Mouse (Mus musculus): ENCODE measurements around the gene Epc2. TPM values are rescaled to one million over a fixed set of nuclear protein-coding genes. Genes with fewer than 3 reads are reported as not detected.
"Not testable (repeated sequence)": the region's sequence is repeated elsewhere in the genome, so short reads cannot be mapped to it uniquely, and the experiment has no call there.

The Epc2 gene
- total RNA-seq, 2 experiments from 2014 or later, result 43.0 to 46.9 TPM

GRCm38 (mm10) chr2:49465672-49466222 is 14.5 kb downstream of the Epc2 start:
- DNase-seq (ENCODE audit: low spot score in 2 of 2), result no peak
- intact Hi-C loops (cut with DNase I), result no loop called here

- intact Hi-C loops (cut with DNase I), result no loop called here
- no peak for DNase-seq (ENCODE audit: low spot score in 2 of 2)
Observed at GRCm38 (mm10) chr2:49467038-49467437, 15.8 kb downstream of the Epc2 start.

GRCm38 (mm10) chr2:49471188-49471587 is 19.9 kb downstream of the Epc2 start:
- intact Hi-C loops (cut with DNase I), result no loop called here
- no peak for DNase-seq (ENCODE audit: low spot score in 2 of 2)

- no peak for DNase-seq (ENCODE audit: low spot score in 2 of 2)
- intact Hi-C loops (cut with DNase I), result no loop called here
Observed at GRCm38 (mm10) chr2:49471641-49472355, 20.5 kb downstream of the Epc2 start.

- intact Hi-C loops (cut with DNase I), result no loop called here
- no peak for DNase-seq (ENCODE audit: low spot score in 2 of 2)
Observed at GRCm38 (mm10) chr2:49472443-49472842, 21.2 kb downstream of the Epc2 start.

GRCm38 (mm10) chr2:49482146-49482545 is 30.9 kb downstream of the Epc2 start:
- intact Hi-C loops (cut with DNase I), result no loop called here

GRCm38 (mm10) chr2:49483382-49483781 is 32.1 kb downstream of the Epc2 start:
- intact Hi-C loops (cut with DNase I), result no loop called here
- no peak for DNase-seq (ENCODE audit: low spot score in 2 of 2)

More at GRCm38 (mm10) chr2:49482146-49482545, 30.9 kb downstream of the Epc2 start:
- no peak for DNase-seq (ENCODE audit: low spot score in 2 of 2)

GRCm38 (mm10) chr2:49501435-49501834 is 50.1 kb downstream of the Epc2 start:
- intact Hi-C loops (cut with DNase I), result no loop called here
- DNase-seq (ENCODE audit: low spot score in 2 of 2), result no peak

GRCm38 (mm10) chr2:49503596-49503995 is 52.3 kb downstream of the Epc2 start:
- intact Hi-C loops (cut with DNase I), result no loop called here
- no peak for DNase-seq (ENCODE audit: low spot score in 2 of 2)

GRCm38 (mm10) chr2:49505151-49505550 is 53.9 kb downstream of the Epc2 start:
- intact Hi-C loops (cut with DNase I); DNase-seq (ENCODE audit: low spot score in 2 of 2): not testable (repeated sequence)

- intact Hi-C loops (cut with DNase I), result no loop called here
- no peak for DNase-seq (ENCODE audit: low spot score in 2 of 2)
Observed at GRCm38 (mm10) chr2:49510832-49511231, 59.5 kb downstream of the Epc2 start.

- intact Hi-C loops (cut with DNase I), result no loop called here
- no peak for DNase-seq (ENCODE audit: low spot score in 2 of 2)
Observed at GRCm38 (mm10) chr2:49516011-49516410, 64.7 kb downstream of the Epc2 start.

GRCm38 (mm10) chr2:49520409-49520808 is 69.1 kb downstream of the Epc2 start:
- intact Hi-C loops (cut with DNase I), result no loop called here
- no peak for DNase-seq (ENCODE audit: low spot score in 2 of 2)

GRCm38 (mm10) chr2:49520989-49521388 is 69.7 kb downstream of the Epc2 start:
- intact Hi-C loops (cut with DNase I), result no loop called here

GRCm38 (mm10) chr2:49521564-49521963 is 70.3 kb downstream of the Epc2 start:
- intact Hi-C loops (cut with DNase I), result no loop called here

More at GRCm38 (mm10) chr2:49520989-49521388, 69.7 kb downstream of the Epc2 start:
- DNase-seq (ENCODE audit: low spot score in 2 of 2), result peak; percentile 15 to 33

GRCm38 (mm10) chr2:49522578-49522977 is 71.3 kb downstream of the Epc2 start:
- no peak for DNase-seq (ENCODE audit: low spot score in 2 of 2)
- intact Hi-C loops (cut with DNase I), result no loop called here

More at GRCm38 (mm10) chr2:49521564-49521963, 70.3 kb downstream of the Epc2 start:
- DNase-seq (ENCODE audit: low spot score in 2 of 2), result no peak

GRCm38 (mm10) chr2:49537147-49537546 is 85.9 kb downstream of the Epc2 start:
- intact Hi-C loops (cut with DNase I), result no loop called here
- no peak for DNase-seq (ENCODE audit: low spot score in 2 of 2)

GRCm38 (mm10) chr2:49538056-49538455 is 86.8 kb downstream of the Epc2 start:
- no peak for DNase-seq (ENCODE audit: low spot score in 2 of 2)
- intact Hi-C loops (cut with DNase I), result no loop called here

- intact Hi-C loops (cut with DNase I), result no loop called here
Observed at GRCm38 (mm10) chr2:49539745-49540144, 88.5 kb downstream of the Epc2 start.

GRCm38 (mm10) chr2:49547813-49548212 is 96.5 kb downstream of the Epc2 start:
- no peak for DNase-seq (ENCODE audit: low spot score in 2 of 2)
- intact Hi-C loops (cut with DNase I), result no loop called here

More at GRCm38 (mm10) chr2:49539745-49540144, 88.5 kb downstream of the Epc2 start:
- DNase-seq (ENCODE audit: low spot score in 2 of 2), result no peak

GRCm38 (mm10) chr2:49548492-49548891 is 97.2 kb downstream of the Epc2 start:
- intact Hi-C loops (cut with DNase I), result no loop called here
- DNase-seq (ENCODE audit: low spot score in 2 of 2), result no peak
